Mouse (Mus musculus) erythroblast, embryonic 14.5 days (primary cell): ENCODE data around the gene Ncam1. TPM values are rescaled to one million over a fixed set of nuclear protein-coding genes. Genes with fewer than 3 reads are reported as not detected.

Experiments
- H3K27me3 ChIP-seq: 2 replicates; pipeline ENCODE4 v1.6.1; 2012; ENCODE audit warnings: inconsistent platforms; ENCODE audit not compliant: control insufficient read depth
- H3K36me3 ChIP-seq: 2 replicates; pipeline ENCODE4 v1.6.1; 2012; ENCODE audit warnings: mild to moderate bottlenecking, inconsistent platforms; ENCODE audit not compliant: control insufficient read depth
- H3K4me1 ChIP-seq: 2 replicates; pipeline ENCODE4 v1.6.1; 2012; ENCODE audit warnings: inconsistent platforms; ENCODE audit not compliant: control insufficient read depth
- H3K4me3 ChIP-seq: replicated peaks from 2 replicates; pipeline ENCODE3; 2012; ENCODE audit warnings: moderate library complexity, mild to moderate bottlenecking, inconsistent platforms
- H3K9me3 ChIP-seq: 2 replicates; pipeline ENCODE4 v1.6.1; 2012; ENCODE audit warnings: low read length, inconsistent platforms, mixed read lengths; ENCODE audit not compliant: control insufficient read depth
- GATA1 ChIP-seq: IDR thresholded peaks from 2 replicates; pipeline ENCODE4 v1.6.1; 2012; ENCODE audit warnings: low read length, inconsistent platforms, mixed read lengths
- TAL1 ChIP-seq: IDR thresholded peaks from 3 replicates; pipeline ENCODE4 v1.6.1; 2012; ENCODE audit warnings: low read length, inconsistent platforms, mixed read lengths
- polyA plus RNA-seq: library from polyadenylated mRNA; stranded (reverse); fragments of >175 nt; gene quantifications from 2 replicates; pipeline ENCODE4 v1.2.3, GENCODE M21; 2012

The Ncam1 gene
- polyA plus RNA-seq, 1 experiment = 0.01 TPM

- H3K9me3 ChIP-seq = 0 out of 2 replicates have a peak, but pooled peaks cover 2% of the 10 kb centered on the region
- no peak overlapping the region for H3K4me3 ChIP-seq
- TF ChIP-seq TAL1 = no peak
- no peak for TF ChIP-seq GATA1
- H3K4me1 ChIP-seq = no peaks in the 10 kb centered on the region
- no peaks in the 10 kb centered on the region for H3K27me3 ChIP-seq
- H3K36me3 ChIP-seq = no peaks in the 10 kb centered on the region
Observed at GRCm38 (mm10) chr9:49757986-49758385, 40.7 kb downstream of the Ncam1 start.

- Histone ChIP-seq H3K36me3 (no peaks in the 10 kb centered on the region), H3K9me3 (0 out of 2 replicates have a peak, but pooled peaks cover 2% of the 10 kb centered on the region), H3K4me3 (no peak overlapping the region), H3K4me1 (no peaks in the 10 kb centered on the region), H3K27me3 (no peaks in the 10 kb centered on the region)
- TF ChIP-seq GATA1 = no peak
- no peak for TF ChIP-seq TAL1
Observed at GRCm38 (mm10) chr9:49757582-49757981, 41.1 kb downstream of the Ncam1 start.

GRCm38 (mm10) chr9:49756725-49757124 is 42.0 kb downstream of the Ncam1 start:
- Histone ChIP-seq H3K4me1 (no peaks in the 10 kb centered on the region), H3K36me3 (no peaks in the 10 kb centered on the region), H3K9me3 (0 out of 2 replicates have a peak, but pooled peaks cover 2% of the 10 kb centered on the region), H3K4me3 (no peak overlapping the region), H3K27me3 (no peaks in the 10 kb centered on the region)
- no peak for TF ChIP-seq GATA1
- TF ChIP-seq TAL1 = no peak

- Histone ChIP-seq H3K36me3 (no peaks in the 10 kb centered on the region), H3K4me1 (no peaks in the 10 kb centered on the region), H3K9me3 (0 out of 2 replicates have a peak, but pooled peaks cover 2% of the 10 kb centered on the region), H3K27me3 (no peaks in the 10 kb centered on the region), H3K4me3 (no peak overlapping the region)
- TF ChIP-seq GATA1 (no peak), TAL1 (no peak)
Observed at GRCm38 (mm10) chr9:49755214-49755613, 43.5 kb downstream of the Ncam1 start.

GRCm38 (mm10) chr9:49751466-49751865 is 47.3 kb downstream of the Ncam1 start:
- Histone ChIP-seq H3K4me1 (no peaks in the 10 kb centered on the region), H3K4me3 (no peak overlapping the region), H3K27me3 (no peaks in the 10 kb centered on the region), H3K9me3 (no peaks in the 10 kb centered on the region), H3K36me3 (no peaks in the 10 kb centered on the region)
- TF ChIP-seq GATA1 (no peak), TAL1 (no peak)

- H3K9me3 ChIP-seq = no peaks in the 10 kb centered on the region
- no peaks in the 10 kb centered on the region for H3K36me3 ChIP-seq
- TF ChIP-seq TAL1 = no peak
- no peak for TF ChIP-seq GATA1
- H3K4me3 ChIP-seq = no peak overlapping the region
- no peaks in the 10 kb centered on the region for H3K4me1 ChIP-seq
- no peaks in the 10 kb centered on the region for H3K27me3 ChIP-seq
Observed at GRCm38 (mm10) chr9:49746176-49746575, 52.5 kb downstream of the Ncam1 start.

GRCm38 (mm10) chr9:49745696-49746095 is 53.0 kb downstream of the Ncam1 start:
- H3K4me1 ChIP-seq = no peaks in the 10 kb centered on the region
- H3K4me3 ChIP-seq = no peak overlapping the region
- H3K9me3 ChIP-seq = no peaks in the 10 kb centered on the region
- H3K36me3 ChIP-seq = no peaks in the 10 kb centered on the region
- no peaks in the 10 kb centered on the region for H3K27me3 ChIP-seq
- TF ChIP-seq GATA1 (no peak), TAL1 (no peak)

- H3K4me3 ChIP-seq = no peak overlapping the region
- H3K27me3 ChIP-seq = no peaks in the 10 kb centered on the region
- no peaks in the 10 kb centered on the region for H3K36me3 ChIP-seq
- no peaks in the 10 kb centered on the region for H3K4me1 ChIP-seq
- no peaks in the 10 kb centered on the region for H3K9me3 ChIP-seq
- TF ChIP-seq TAL1 (no peak), GATA1 (no peak)
Observed at GRCm38 (mm10) chr9:49744286-49744685, 54.4 kb downstream of the Ncam1 start.

- H3K27me3 ChIP-seq = no peaks in the 10 kb centered on the region
- no peak overlapping the region for H3K4me3 ChIP-seq
- no peak for TF ChIP-seq GATA1
- H3K36me3 ChIP-seq = no peaks in the 10 kb centered on the region
- H3K4me1 ChIP-seq = no peaks in the 10 kb centered on the region
- H3K9me3 ChIP-seq = no peaks in the 10 kb centered on the region
Observed at GRCm38 (mm10) chr9:49739935-49740334, 58.8 kb downstream of the Ncam1 start.

- Histone ChIP-seq H3K36me3 (no peaks in the 10 kb centered on the region), H3K4me3 (no peak overlapping the region), H3K9me3 (no peaks in the 10 kb centered on the region), H3K27me3 (no peaks in the 10 kb centered on the region), H3K4me1 (no peaks in the 10 kb centered on the region)
- TF ChIP-seq GATA1 = no peak
- no peak for TF ChIP-seq TAL1
Observed at GRCm38 (mm10) chr9:49738546-49738945, 60.2 kb downstream of the Ncam1 start.
